Mouse (Mus musculus): ENCODE measurements around the gene Hepacam. TPM values are rescaled to one million over a fixed set of nuclear protein-coding genes. Genes with fewer than 3 reads are reported as not detected.

Gene Hepacam
- polyA plus RNA-seq, 1 experiment = not detected

- no peak within 1 kb of the TSS for H3K4me3 ChIP-seq
- no peak within 1 kb of the TSS for H3K4me2 ChIP-seq (ENCODE audit: low read depth)
- H3ac ChIP-seq (ENCODE audit: control insufficient read depth, insufficient read length) = no peak within 1 kb of the TSS
- TF ChIP-seq POLR2AphosphoS2 (IDR thresholded peaks at IDR 0.05; ENCODE audit: insufficient read length, low read depth) = no peak
- TF ChIP-seq REST (IDR thresholded peaks at IDR 0.05; ENCODE audit: insufficient read depth, insufficient read length) = no peak
- H3K36me3 ChIP-seq (ENCODE audit: control insufficient read depth, insufficient read depth) = no peaks in the 10 kb centered on the region
- H3K79me2 ChIP-seq (ENCODE audit: control insufficient read depth, insufficient read depth) = no peaks in the 10 kb centered on the region
- peaks cover 40% of the 10 kb centered on the region for H3K27me3 ChIP-seq (ENCODE audit: control insufficient read depth, insufficient read depth, insufficient read length)
Measured at GRCm38 (mm10) chr9:37432720-37433421, 65.7 kb downstream of the Hepacam start, which contains the start of gene Robo3. Robo3 (minus strand) TSS chr9:37433246.

GRCm38 (mm10) chr9:37433823-37434560 lies 66.8 kb downstream of the Hepacam start:
- TF ChIP-seq POLR2A (IDR thresholded peaks at IDR 0.05; ENCODE audit: insufficient read length, low read depth) (no peak), CEBPB (IDR thresholded peaks at IDR 0.05; ENCODE audit: insufficient read depth, poor library complexity, severe bottlenecking) (no peak), MAX (IDR thresholded peaks at IDR 0.05; ENCODE audit: low read depth) (no peak), MYOG (IDR thresholded peaks at IDR 0.05; ENCODE audit: control insufficient read depth in 1 of 3, insufficient read depth in 1 of 3, insufficient read length in 2 of 3, low read depth in 2 of 3) (no peak), POLR2AphosphoS2 (IDR thresholded peaks at IDR 0.05; ENCODE audit: insufficient read length, low read depth) (no peak), TCF3 (IDR thresholded peaks at IDR 0.05; ENCODE audit: insufficient read length, low read depth) (no peak), USF1 (IDR thresholded peaks at IDR 0.05; ENCODE audit: low read depth) (no peak), TCF12 (IDR thresholded peaks at IDR 0.05; ENCODE audit: insufficient read depth, poor library complexity, severe bottlenecking) (no peak), MYOD1 (IDR thresholded peaks at IDR 0.05; ENCODE audit: control insufficient read depth in 1 of 3, insufficient read length in 2 of 3, low read depth in 2 of 3) (no peak), SRF (IDR thresholded peaks at IDR 0.05; ENCODE audit: control insufficient read depth, insufficient read length, low read depth) (no peak), REST (IDR thresholded peaks at IDR 0.05; ENCODE audit: insufficient read depth, insufficient read length) (no peak), E2F4 (IDR thresholded peaks at IDR 0.05; ENCODE audit: insufficient read depth) (no peak)
- Histone ChIP-seq H3K79me2 (ENCODE audit: control insufficient read depth, insufficient read depth) (no peaks in the 10 kb centered on the region), H3K4me3 (no peak overlapping the region), H3K36me3 (ENCODE audit: control insufficient read depth, insufficient read depth) (no peaks in the 10 kb centered on the region), H3ac (ENCODE audit: control insufficient read depth, insufficient read length) (no peak overlapping the region), H3K4me2 (ENCODE audit: low read depth) (no peak overlapping the region), H3K27me3 (ENCODE audit: control insufficient read depth, insufficient read depth, insufficient read length) (peaks cover 39% of the 10 kb centered on the region)

- no peak for TF ChIP-seq MYOD1 (IDR thresholded peaks at IDR 0.05; ENCODE audit: control insufficient read depth in 1 of 3, insufficient read length in 2 of 3, low read depth in 2 of 3)
- no peak for TF ChIP-seq TCF3 (IDR thresholded peaks at IDR 0.05; ENCODE audit: insufficient read length, low read depth)
- TF ChIP-seq E2F4 (IDR thresholded peaks at IDR 0.05; ENCODE audit: insufficient read depth) = no peak
- TF ChIP-seq CEBPB (IDR thresholded peaks at IDR 0.05; ENCODE audit: insufficient read depth, poor library complexity, severe bottlenecking) = no peak
- no peak for TF ChIP-seq REST (IDR thresholded peaks at IDR 0.05; ENCODE audit: insufficient read depth, insufficient read length)
- no peak for TF ChIP-seq MYOG (IDR thresholded peaks at IDR 0.05; ENCODE audit: control insufficient read depth in 1 of 3, insufficient read depth in 1 of 3, insufficient read length in 2 of 3, low read depth in 2 of 3)
- Histone ChIP-seq H3ac (ENCODE audit: control insufficient read depth, insufficient read length) (no peak overlapping the region), H3K27me3 (ENCODE audit: control insufficient read depth, insufficient read depth, insufficient read length) (peaks cover 32% of the 10 kb centered on the region), H3K4me2 (ENCODE audit: low read depth) (no peak overlapping the region), H3K79me2 (ENCODE audit: control insufficient read depth, insufficient read depth) (no peaks in the 10 kb centered on the region), H3K4me3 (no peak overlapping the region), H3K36me3 (ENCODE audit: control insufficient read depth, insufficient read depth) (no peaks in the 10 kb centered on the region)
Measured at GRCm38 (mm10) chr9:37434932-37435331, 67.8 kb downstream of the Hepacam start.

- Histone ChIP-seq H3ac (ENCODE audit: control insufficient read depth, insufficient read length) (no peak overlapping the region), H3K4me3 (no peak overlapping the region), H3K36me3 (ENCODE audit: control insufficient read depth, insufficient read depth) (no peaks in the 10 kb centered on the region), H3K79me2 (ENCODE audit: control insufficient read depth, insufficient read depth) (no peaks in the 10 kb centered on the region), H3K27me3 (ENCODE audit: control insufficient read depth, insufficient read depth, insufficient read length) (peaks cover 32% of the 10 kb centered on the region), H3K4me2 (ENCODE audit: low read depth) (no peak overlapping the region)
- TF ChIP-seq SRF (IDR thresholded peaks at IDR 0.05; ENCODE audit: control insufficient read depth, insufficient read length, low read depth) (no peak), TCF12 (IDR thresholded peaks at IDR 0.05; ENCODE audit: insufficient read depth, poor library complexity, severe bottlenecking) (no peak), E2F4 (IDR thresholded peaks at IDR 0.05; ENCODE audit: insufficient read depth) (no peak), POLR2AphosphoS2 (IDR thresholded peaks at IDR 0.05; ENCODE audit: insufficient read length, low read depth) (no peak), MAX (IDR thresholded peaks at IDR 0.05; ENCODE audit: low read depth) (no peak), POLR2A (IDR thresholded peaks at IDR 0.05; ENCODE audit: insufficient read length, low read depth) (no peak), USF1 (IDR thresholded peaks at IDR 0.05; ENCODE audit: low read depth) (no peak), TCF3 (IDR thresholded peaks at IDR 0.05; ENCODE audit: insufficient read length, low read depth) (no peak), CEBPB (IDR thresholded peaks at IDR 0.05; ENCODE audit: insufficient read depth, poor library complexity, severe bottlenecking) (no peak), MYOG (IDR thresholded peaks at IDR 0.05; ENCODE audit: control insufficient read depth in 1 of 3, insufficient read depth in 1 of 3, insufficient read length in 2 of 3, low read depth in 2 of 3) (no peak), MYOD1 (IDR thresholded peaks at IDR 0.05; ENCODE audit: control insufficient read depth in 1 of 3, insufficient read length in 2 of 3, low read depth in 2 of 3) (no peak), REST (IDR thresholded peaks at IDR 0.05; ENCODE audit: insufficient read depth, insufficient read length) (no peak)
Measured at GRCm38 (mm10) chr9:37435616-37436015, 68.5 kb downstream of the Hepacam start.

Other genes with a start within 250 kb of the Hepacam start
- gene Pknox2, start 219.9 kb upstream of the Hepacam start, polyA plus RNA-seq (2012; fragmentation: generic; extraction: Trizol) = 20.4 TPM
- gene Tmem218, start 159.1 kb upstream of the Hepacam start, polyA plus RNA-seq (2012; fragmentation: generic; extraction: Trizol) = 3.9 TPM
- gene Slc37a2, start 111.6 kb upstream of the Hepacam start, polyA plus RNA-seq (2012; fragmentation: generic; extraction: Trizol) = 9.2 TPM
- 0.38 TPM for gene Ccdc15, start 18.9 kb upstream of the Hepacam start, polyA plus RNA-seq (2012; fragmentation: generic; extraction: Trizol)
- not detected for gene Robo4, start 34.5 kb downstream of the Hepacam start, polyA plus RNA-seq (2012; fragmentation: generic; extraction: Trizol)
- 0.01 TPM for gene Robo3, start 65.9 kb downstream of the Hepacam start, polyA plus RNA-seq (2012; fragmentation: generic; extraction: Trizol)
- gene Msantd2, start 122.0 kb downstream of the Hepacam start, polyA plus RNA-seq (2012; fragmentation: generic; extraction: Trizol) = 4.0 TPM
- gene Esam, start 160.7 kb downstream of the Hepacam start, polyA plus RNA-seq (2012; fragmentation: generic; extraction: Trizol) = 0.04 TPM
- not detected for gene Vsig2, start 171.9 kb downstream of the Hepacam start, polyA plus RNA-seq (2012; fragmentation: generic; extraction: Trizol)
- 0.42 TPM for gene Nrgn, start 185.6 kb downstream of the Hepacam start, polyA plus RNA-seq (2012; fragmentation: generic; extraction: Trizol)
- gene Siae, start 188.3 kb downstream of the Hepacam start, polyA plus RNA-seq (2012; fragmentation: generic; extraction: Trizol) = 0.60 TPM
- 2.7 TPM for gene Spa17, start 246.4 kb downstream of the Hepacam start, polyA plus RNA-seq (2012; fragmentation: generic; extraction: Trizol)